Mouse (Mus musculus) G1E (cell line): ENCODE data around the gene Lce1e. TPM values are rescaled to one million over a fixed set of nuclear protein-coding genes. Genes with fewer than 3 reads are reported as not detected.

Source experiments
- ATAC-seq: 2 replicates; pipeline ENCODE4 v1.8.0; 2016; ENCODE audit warnings: mild to moderate bottlenecking; ENCODE audit not compliant: insufficient number of reproducible peaks, poor library complexity, low FRiP score, severe bottlenecking; ENCODE audit errors: extremely low read depth
- DNase-seq: peaks from one replicate; pipeline ENCODE4 v3.0.0; 2012; ENCODE audit warnings: low spot score
- H3K27me3 ChIP-seq: 2 replicates; pipeline ENCODE4 v1.6.1; 2012; ENCODE audit warnings: mild to moderate bottlenecking, low read length, inconsistent platforms; ENCODE audit not compliant: insufficient read depth
- H3K36me3 ChIP-seq: replicated peaks from 2 replicates; pipeline ENCODE3; 2012; ENCODE audit warnings: mild to moderate bottlenecking, inconsistent platforms
- H3K4me1 ChIP-seq: 2 replicates; pipeline ENCODE4 v1.6.1; 2012; ENCODE audit warnings: low read depth, low read length, inconsistent platforms, mixed read lengths; ENCODE audit not compliant: insufficient read depth
- H3K4me3 ChIP-seq: 2 replicates; pipeline ENCODE4 v1.5.1; 2012; ENCODE audit warnings: low read depth, mild to moderate bottlenecking, inconsistent platforms, low read length, moderate library complexity, mixed read lengths
- H3K9me3 ChIP-seq: replicated peaks from 2 replicates; pipeline ENCODE4 v1.6.1; 2012; ENCODE audit warnings: inconsistent platforms
- CTCF ChIP-seq: IDR thresholded peaks from 2 replicates; pipeline ENCODE4 v1.5.1; 2012; ENCODE audit warnings: low read depth, low read length, inconsistent platforms, mixed read lengths
- GATA1 ChIP-seq: IDR thresholded peaks from 2 replicates; pipeline ENCODE4 v1.6.1; 2012; ENCODE audit warnings: borderline replicate concordance, low read length, inconsistent platforms, mixed read lengths
- GATA2 ChIP-seq: IDR thresholded peaks from 2 replicates; pipeline ENCODE4 v1.6.1; 2012; ENCODE audit warnings: low read depth, low read length, inconsistent platforms, borderline replicate concordance
- POLR2AphosphoS5 ChIP-seq: IDR thresholded peaks from 2 replicates; pipeline ENCODE4 v1.6.1; 2012; ENCODE audit warnings: low read depth, low read length, inconsistent platforms; ENCODE audit not compliant: insufficient replicate concordance
- TAL1 ChIP-seq: conservative IDR thresholded peaks from 2 replicates; pipeline ENCODE4 v1.6.1; 2012; ENCODE audit warnings: low read depth, low read length, inconsistent platforms, mixed read lengths
- polyA plus RNA-seq: library from polyadenylated mRNA; stranded (reverse); fragments of >175 nt; gene quantifications from 2 replicates; pipeline ENCODE4 v1.2.3, GENCODE M21; 2012
- total RNA-seq, 2 experiments: library from RNA; stranded (forward) in 1 of 2; stranded (reverse) in 1 of 2; fragments of 200-1000 nt in 1 of 2; fragments of >200 nt in 1 of 2; fragmentation: Nextera tagmentation in 1 of 2; gene quantifications; 2 replicates each; pipeline ENCODE4 v1.2.3; 2014 to 2017

Lce1e gene
- total RNA-seq (2014; fragmentation: Nextera tagmentation) (not detected in 2 replicates), total RNA-seq (2017) (not detected in 2 replicates), polyA plus RNA-seq (not detected in 2 replicates)

DNA sequence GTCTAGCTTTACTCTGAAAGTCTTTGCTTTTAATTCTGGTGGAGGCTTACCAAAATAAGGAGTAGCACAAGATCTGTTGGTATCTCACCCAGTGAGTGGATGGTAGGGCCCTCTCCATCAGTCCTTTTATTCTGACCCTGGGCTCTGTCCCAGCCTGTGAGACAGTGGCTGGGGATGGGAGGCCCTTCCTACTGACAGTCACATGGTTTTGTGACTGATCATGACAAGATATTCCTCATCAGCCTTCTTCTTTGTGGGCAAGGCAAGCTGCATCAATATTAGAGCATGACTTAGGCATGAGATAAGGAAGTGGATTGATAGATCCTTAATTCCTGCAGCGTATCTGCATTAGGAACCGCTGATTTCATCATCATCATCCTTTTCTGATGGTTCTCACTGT, at the start of gene Lce1e:
Gene Lce1e, minus strand, starts transcription at position 101 of the 400 bp plus-strand sequence.
- TF ChIP-seq TAL1: no peak
- TF ChIP-seq GATA2: no peak
- TF ChIP-seq GATA1: no peak
- no peak for TF ChIP-seq CTCF
- no peak for ATAC-seq

GRCm38 (mm10) chr3:92753197-92753596, 44.3 kb upstream of the Lce1e start:
- no peak for ATAC-seq
- no peak for TF ChIP-seq GATA1
- no peak for TF ChIP-seq TAL1
- TF ChIP-seq CTCF: no peak
- no peak for TF ChIP-seq POLR2AphosphoS5
- TF ChIP-seq GATA2: no peak

More for the DNA sequence above, at the start of gene Lce1e:
- no peak within 1 kb of the TSS for H3K4me3 ChIP-seq
- H3K9me3 ChIP-seq: no peaks in the 10 kb centered on the region
- H3K27me3 ChIP-seq: no peaks in the 10 kb centered on the region
- H3K36me3 ChIP-seq: no peaks in the 10 kb centered on the region
- no peaks in the 10 kb centered on the region for H3K4me1 ChIP-seq
- no peak for DNase-seq

DNA sequence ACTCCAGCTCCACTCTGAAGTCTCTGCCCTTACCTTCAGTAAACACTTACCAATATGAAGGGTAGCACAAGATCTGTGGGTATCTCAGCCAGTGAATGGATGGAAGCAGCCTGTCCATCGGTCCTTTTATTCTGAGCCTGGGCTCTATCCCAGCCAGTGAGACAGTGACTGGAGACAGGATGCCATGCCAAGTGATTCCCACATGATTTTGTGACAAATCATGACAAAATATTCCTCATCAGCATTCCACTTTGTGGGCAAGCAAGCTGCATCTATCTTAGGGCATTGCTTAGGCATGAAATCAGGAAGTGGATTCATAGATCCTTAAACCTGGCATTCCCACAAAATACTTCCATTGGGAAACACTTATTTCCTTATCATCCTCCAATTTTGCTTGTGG, 43.4 kb upstream of the Lce1e start, which contains the start of gene Lce1g:
Gene Lce1g, minus strand, starts transcription at position 101 of the 400 bp plus-strand sequence.
- no peak within 1 kb of the TSS for H3K4me3 ChIP-seq
- no peaks in the 10 kb centered on the region for H3K4me1 ChIP-seq
- no peak for DNase-seq
- no peak for TF ChIP-seq CTCF
- TF ChIP-seq POLR2AphosphoS5: no peak
- no peak for TF ChIP-seq GATA1
- TF ChIP-seq GATA2: no peak
- TF ChIP-seq TAL1: no peak
- H3K9me3 ChIP-seq: no peaks in the 10 kb centered on the region
- H3K27me3 ChIP-seq: no peaks in the 10 kb centered on the region
- no peaks in the 10 kb centered on the region for H3K36me3 ChIP-seq
- no peak for ATAC-seq

More at GRCm38 (mm10) chr3:92753197-92753596, 44.3 kb upstream of the Lce1e start:
- Histone ChIP-seq H3K4me3 (no peak overlapping the region), H3K27me3 (no peaks in the 10 kb centered on the region), H3K9me3 (no peaks in the 10 kb centered on the region), H3K4me1 (no peaks in the 10 kb centered on the region), H3K36me3 (no peaks in the 10 kb centered on the region)
- DNase-seq: no peak

- H3K4me3 ChIP-seq: no peak within 1 kb of the TSS
- ATAC-seq (no peak), DNase-seq (no peak)
- no peaks in the 10 kb centered on the region for H3K27me3 ChIP-seq
- H3K4me1 ChIP-seq: no peaks in the 10 kb centered on the region
- H3K9me3 ChIP-seq: no peaks in the 10 kb centered on the region
- no peaks in the 10 kb centered on the region for H3K36me3 ChIP-seq
- TF ChIP-seq TAL1 (no peak), GATA2 (no peak), POLR2AphosphoS5 (no peak), GATA1 (no peak), CTCF (no peak)
These were observed 30.1 kb upstream of the Lce1e start, which contains the start of gene Gm38119 for GRCm38 (mm10) chr3:92738996-92739395. Gene Gm38119, minus strand, starts transcription at chr3:92739096.

GRCm38 (mm10) chr3:92722631-92723030, 13.8 kb upstream of the Lce1e start:
- H3K4me1 ChIP-seq: no peaks in the 10 kb centered on the region
- no peak overlapping the region for H3K4me3 ChIP-seq
- H3K27me3 ChIP-seq: no peaks in the 10 kb centered on the region
- no peaks in the 10 kb centered on the region for H3K36me3 ChIP-seq
- DNase-seq (no peak), ATAC-seq (no peak)
- H3K9me3 ChIP-seq: no peaks in the 10 kb centered on the region
- no peak for TF ChIP-seq GATA2
- no peak for TF ChIP-seq CTCF
- TF ChIP-seq POLR2AphosphoS5: no peak
- no peak for TF ChIP-seq TAL1
- TF ChIP-seq GATA1: no peak

DNA sequence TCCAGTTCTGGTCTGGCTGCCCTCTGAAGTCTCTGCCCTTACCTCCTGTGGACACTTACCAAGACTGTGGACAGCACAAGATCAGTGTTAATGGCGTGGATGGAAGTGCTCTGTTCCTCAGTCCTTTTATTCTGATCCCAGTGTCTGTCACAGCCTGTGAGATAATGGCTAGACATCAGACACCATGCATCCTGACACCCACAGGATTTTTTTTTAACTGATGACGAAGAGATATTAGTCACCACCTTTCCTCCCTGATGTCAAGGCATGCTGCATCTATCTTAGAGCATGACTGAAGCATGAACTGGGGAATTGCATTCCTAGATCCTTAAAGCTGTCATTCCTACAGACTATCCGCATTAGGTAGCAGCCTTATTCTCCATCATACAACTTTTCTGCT, 11.4 kb upstream of the Lce1e start, which contains the start of gene Lce1f:
Gene Lce1f, minus strand, starts transcription at position 101 of the 400 bp plus-strand sequence.
- no peak for ATAC-seq
- Histone ChIP-seq H3K4me1 (no peaks in the 10 kb centered on the region), H3K27me3 (no peaks in the 10 kb centered on the region), H3K36me3 (no peaks in the 10 kb centered on the region), H3K4me3 (no peak within 1 kb of the TSS), H3K9me3 (no peaks in the 10 kb centered on the region)
- DNase-seq: no peak
- no peak for TF ChIP-seq CTCF
- TF ChIP-seq POLR2AphosphoS5: no peak
- TF ChIP-seq GATA1: no peak
- no peak for TF ChIP-seq GATA2
- TF ChIP-seq TAL1: no peak

- Histone ChIP-seq H3K4me1 (no peaks in the 10 kb centered on the region), H3K27me3 (no peaks in the 10 kb centered on the region), H3K9me3 (no peaks in the 10 kb centered on the region), H3K36me3 (no peaks in the 10 kb centered on the region), H3K4me3 (no peak overlapping the region)
- ATAC-seq (no peak), DNase-seq (no peak)
- no peak for TF ChIP-seq GATA1
- no peak for TF ChIP-seq POLR2AphosphoS5
- TF ChIP-seq CTCF: no peak
- no peak for TF ChIP-seq TAL1
- TF ChIP-seq GATA2: no peak
These were observed 6.2 kb upstream of the Lce1e start for GRCm38 (mm10) chr3:92715122-92715521.
